Mouse (Mus musculus) myocyte (in vitro differentiated cells): Measurements from ENCODE around the gene Itih5. TPM values are rescaled to one million over a fixed set of nuclear protein-coding genes. Genes with fewer than 3 reads are reported as not detected.

Experiments used
- H3K27me3 ChIP-seq: one replicate; pipeline ENCODE4 v1.6.1; 2011; ENCODE audit not compliant: control insufficient read depth, insufficient read depth, insufficient read length
- H3K36me3 ChIP-seq: one replicate; pipeline ENCODE4 v1.6.1; 2011; ENCODE audit not compliant: control insufficient read depth, insufficient read depth
- H3K4me2 ChIP-seq: one replicate; pipeline ENCODE4 v1.6.1; 2011; ENCODE audit warnings: low read depth, control low read depth
- H3K4me3 ChIP-seq: one replicate; pipeline ENCODE4 v1.5.1; 2011; ENCODE audit warnings: mild to moderate bottlenecking, control low read depth, moderate library complexity
- H3K79me2 ChIP-seq: one replicate; pipeline ENCODE4 v1.6.1; 2011; ENCODE audit not compliant: control insufficient read depth, insufficient read depth
- H3ac ChIP-seq: one replicate; pipeline ENCODE4 v1.6.1; 2011; ENCODE audit not compliant: control insufficient read depth, insufficient read length
- CEBPB ChIP-seq: IDR thresholded peaks from 2 replicates; pipeline ENCODE4 v1.6.1; 2011; ENCODE audit warnings: mild to moderate bottlenecking, moderate library complexity; ENCODE audit not compliant: poor library complexity, insufficient read depth, severe bottlenecking
- E2F4 ChIP-seq: IDR thresholded peaks from one replicate; pipeline ENCODE4 v1.6.1; 2011; ENCODE audit warnings: mild to moderate bottlenecking, control low read depth, moderate library complexity; ENCODE audit not compliant: insufficient read depth
- MAX ChIP-seq: IDR thresholded peaks from one replicate; pipeline ENCODE4 v1.6.1; 2011; ENCODE audit warnings: low read depth, mild to moderate bottlenecking, control low read depth
- MYOD1 ChIP-seq, 3 experiments: IDR thresholded peaks; one replicate each; pipeline ENCODE4 v1.6.1; 2011; ENCODE audit warnings: control low read depth in 2 of 3, low read depth in 2 of 3, mild to moderate bottlenecking in 2 of 3, moderate library complexity in 1 of 3; ENCODE audit not compliant: insufficient read length in 2 of 3, control insufficient read depth in 1 of 3
- MYOG ChIP-seq, 3 experiments: IDR thresholded peaks; one replicate each; pipeline ENCODE4 v1.6.1; 2011; ENCODE audit warnings: control low read depth in 2 of 3, low read depth in 2 of 3, mild to moderate bottlenecking in 2 of 3; ENCODE audit not compliant: insufficient read length in 2 of 3, control insufficient read depth in 1 of 3, insufficient read depth in 1 of 3
- POLR2A ChIP-seq: IDR thresholded peaks from one replicate; pipeline ENCODE4 v1.6.1; 2011; ENCODE audit warnings: low read depth, mild to moderate bottlenecking, control low read depth, moderate library complexity; ENCODE audit not compliant: insufficient read length
- POLR2AphosphoS2 ChIP-seq: IDR thresholded peaks from one replicate; pipeline ENCODE4 v1.6.1; 2011; ENCODE audit warnings: low read depth, control low read depth; ENCODE audit not compliant: insufficient read length
- REST ChIP-seq: IDR thresholded peaks from one replicate; pipeline ENCODE4 v1.6.1; 2011; ENCODE audit warnings: mild to moderate bottlenecking, control low read depth, moderate library complexity; ENCODE audit not compliant: insufficient read depth, insufficient read length
- SRF ChIP-seq: IDR thresholded peaks from one replicate; pipeline ENCODE4 v1.6.1; 2011; ENCODE audit warnings: low read depth; ENCODE audit not compliant: control insufficient read depth, insufficient read length
- TCF12 ChIP-seq: IDR thresholded peaks from one replicate; pipeline ENCODE4 v1.6.1; 2011; ENCODE audit warnings: mild to moderate bottlenecking, control low read depth; ENCODE audit not compliant: poor library complexity, insufficient read depth, severe bottlenecking
- TCF3 ChIP-seq: IDR thresholded peaks from one replicate; pipeline ENCODE4 v1.6.1; 2011; ENCODE audit warnings: low read depth, control low read depth; ENCODE audit not compliant: insufficient read length
- USF1 ChIP-seq: IDR thresholded peaks from one replicate; pipeline ENCODE4 v1.6.1; 2011; ENCODE audit warnings: low read depth, mild to moderate bottlenecking, control low read depth, moderate library complexity
- polyA plus RNA-seq: library from polyadenylated mRNA; unstranded; fragments of >200 nt; fragmentation: generic; extraction: Trizol; gene quantifications from one replicate; pipeline ENCODE4 v1.2.1, GENCODE M21; 2012; ENCODE audit warnings: missing spikeins

Itih5 gene
- polyA plus RNA-seq, 1 experiment, result not detected

- no peak for TF ChIP-seq REST
- no peak for TF ChIP-seq SRF
- no peak for TF ChIP-seq MAX
- no peak for TF ChIP-seq MYOG (IDR thresholded peaks at IDR 0.05; ENCODE audit: control insufficient read depth in 1 of 3, insufficient read depth in 1 of 3, insufficient read length in 2 of 3, low read depth in 2 of 3)
- TF ChIP-seq TCF3, result no peak
- TF ChIP-seq CEBPB, result no peak
- TF ChIP-seq USF1, result no peak
- no peak for TF ChIP-seq TCF12
- TF ChIP-seq MYOD1 (IDR thresholded peaks at IDR 0.05; ENCODE audit: control insufficient read depth in 1 of 3, insufficient read length in 2 of 3, low read depth in 2 of 3), result no peak
- TF ChIP-seq POLR2AphosphoS2, result no peak
- TF ChIP-seq E2F4, result no peak
- TF ChIP-seq POLR2A, result no peak
- peak overlapping the region; percentile 30 for H3K4me2 ChIP-seq
- H3K79me2 ChIP-seq, result no peaks in the 10 kb centered on the region
- H3K36me3 ChIP-seq, result no peaks in the 10 kb centered on the region
- no peak overlapping the region for H3ac ChIP-seq
- peaks cover 5% of the 10 kb centered on the region for H3K27me3 ChIP-seq
- no peak overlapping the region for H3K4me3 ChIP-seq
Observed at GRCm38 (mm10) chr2:10142472-10143454, 10.6 kb upstream of the Itih5 start.

GRCm38 (mm10) chr2:10145514-10145913 lies 7.9 kb upstream of the Itih5 start:
- H3K27me3 ChIP-seq, result peaks cover 5% of the 10 kb centered on the region
- H3K4me2 ChIP-seq, result no peak overlapping the region
- H3K36me3 ChIP-seq, result no peaks in the 10 kb centered on the region
- no peak overlapping the region for H3K4me3 ChIP-seq
- TF ChIP-seq MYOD1 (IDR thresholded peaks at IDR 0.05; ENCODE audit: control insufficient read depth in 1 of 3, insufficient read length in 2 of 3, low read depth in 2 of 3) (no peak), TCF12 (no peak)
- H3ac ChIP-seq, result no peak overlapping the region
- no peaks in the 10 kb centered on the region for H3K79me2 ChIP-seq

- TF ChIP-seq MYOD1 (IDR thresholded peaks at IDR 0.05; ENCODE audit: control insufficient read depth in 1 of 3, insufficient read length in 2 of 3, low read depth in 2 of 3), result no peak
- TF ChIP-seq POLR2AphosphoS2, result no peak
- no peak for TF ChIP-seq SRF
- TF ChIP-seq REST, result no peak
- no peak for TF ChIP-seq E2F4
- TF ChIP-seq POLR2A, result no peak
- no peak for TF ChIP-seq MAX
- no peak for TF ChIP-seq TCF12
- no peak for TF ChIP-seq MYOG (IDR thresholded peaks at IDR 0.05; ENCODE audit: control insufficient read depth in 1 of 3, insufficient read depth in 1 of 3, insufficient read length in 2 of 3, low read depth in 2 of 3)
- TF ChIP-seq USF1, result no peak
- no peak for TF ChIP-seq CEBPB
- TF ChIP-seq TCF3, result no peak
- no peaks in the 10 kb centered on the region for H3K79me2 ChIP-seq
- H3ac ChIP-seq, result no peak overlapping the region
Observed at GRCm38 (mm10) chr2:10147176-10147575, 6.2 kb upstream of the Itih5 start.

GRCm38 (mm10) chr2:10152590-10152989 lies 781 bp upstream of the Itih5 start:
- no peak overlapping the region for H3ac ChIP-seq
- no peaks in the 10 kb centered on the region for H3K36me3 ChIP-seq
- TF ChIP-seq REST (no peak), MYOD1 (IDR thresholded peaks at IDR 0.05; ENCODE audit: control insufficient read depth in 1 of 3, insufficient read length in 2 of 3, low read depth in 2 of 3) (no peak), POLR2AphosphoS2 (no peak), TCF3 (no peak), MYOG (IDR thresholded peaks at IDR 0.05; ENCODE audit: control insufficient read depth in 1 of 3, insufficient read depth in 1 of 3, insufficient read length in 2 of 3, low read depth in 2 of 3) (no peak), USF1 (no peak), CEBPB (no peak), E2F4 (no peak), POLR2A (no peak), SRF (no peak), MAX (no peak), TCF12 (no peak)
- no peak overlapping the region for H3K4me3 ChIP-seq
- no peaks in the 10 kb centered on the region for H3K27me3 ChIP-seq
- H3K79me2 ChIP-seq, result no peaks in the 10 kb centered on the region
- no peak overlapping the region for H3K4me2 ChIP-seq

More at GRCm38 (mm10) chr2:10147176-10147575, 6.2 kb upstream of the Itih5 start:
- H3K27me3 ChIP-seq, result peaks cover 4% of the 10 kb centered on the region
- no peaks in the 10 kb centered on the region for H3K36me3 ChIP-seq
- H3K4me2 ChIP-seq, result no peak overlapping the region
- no peak overlapping the region for H3K4me3 ChIP-seq
